Mouse (Mus musculus): ENCODE data around the gene Rfpl4b. TPM values are rescaled to one million over a fixed set of nuclear protein-coding genes. Genes with fewer than 3 reads are reported as not detected.
A peak's percentile ranks its signal among the peaks of the same experiment; 100 is the strongest.
"Not testable (repeated sequence)": the region's sequence is repeated elsewhere in the genome, so short reads cannot be mapped to it uniquely, and the experiment has no call there.

Gene Rfpl4b
- not detected in 2 replicates for polyA plus RNA-seq (2015; fragmentation: Nextera tagmentation; extraction: Ambion mirVana)

- no peak within 1 kb of the TSS for H3K9ac ChIP-seq
Observed at GRCm38 (mm10) chr10:38821679-38822078, at the start of gene Rfpl4b. Gene Rfpl4b, minus strand, starts transcription at chr10:38821779.

DNA sequence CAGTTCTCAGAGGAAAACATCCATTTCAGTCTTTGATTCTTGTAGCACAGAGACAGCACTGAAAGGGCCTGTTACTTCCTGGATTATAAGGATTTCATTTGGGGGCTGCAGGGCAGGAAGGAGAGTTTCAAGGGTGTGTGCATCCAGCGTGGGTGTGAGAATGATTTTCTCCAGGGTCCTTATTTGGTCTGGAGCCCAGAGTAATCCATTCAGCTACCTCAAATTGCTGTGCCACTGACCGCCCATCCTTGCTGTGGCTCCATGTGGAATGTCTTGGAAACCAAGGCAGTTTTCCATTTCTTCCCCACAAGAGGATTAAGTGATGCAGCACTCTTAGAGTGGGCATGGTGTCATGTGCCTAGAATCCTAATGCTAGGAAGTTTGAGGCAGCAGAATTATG is 33.6 kb upstream of the Rfpl4b start:
- Histone ChIP-seq H3K27me3 (no peaks in the 10 kb centered on the region), H3K36me3 (no peaks in the 10 kb centered on the region), H3K4me3 (no peak overlapping the region), H3K9ac (no peak overlapping the region), H3K4me2 (no peak overlapping the region), H3K4me1 (peaks cover 6% of the 10 kb centered on the region), H3K9me3 (no peaks in the 10 kb centered on the region), H3K27ac (peak overlapping the region; percentile 57; the same call in 1 of the 2 replicates)
- no peak for ATAC-seq (ENCODE audit: insufficient number of reproducible peaks, insufficient read depth, low FRiP score, low TSS enrichment, low read depth)
- 46% methylated on average over 2 of the region's 2 CpGs for WGBS

More at GRCm38 (mm10) chr10:38821679-38822078, at the start of gene Rfpl4b:
- 97% methylated on average over 3 of the region's 3 CpGs for WGBS
- ATAC-seq (ENCODE audit: insufficient number of reproducible peaks, insufficient read depth, low FRiP score, low TSS enrichment, low read depth): no peak
- H3K4me2 ChIP-seq: no peak within 1 kb of the TSS
- H3K4me3 ChIP-seq: no peak within 1 kb of the TSS
- H3K36me3 ChIP-seq: no peaks in the 10 kb centered on the region
- peaks cover 4% of the 10 kb centered on the region; the same call in 1 of the 2 replicates for H3K4me1 ChIP-seq
- H3K27me3 ChIP-seq: no peaks in the 10 kb centered on the region
- no peak within 1 kb of the TSS; the same call in 1 of the 2 replicates for H3K27ac ChIP-seq
- peaks cover 18% of the 10 kb centered on the region for H3K9me3 ChIP-seq

- H3K9me3 ChIP-seq; H3K4me1 ChIP-seq; H3K36me3 ChIP-seq; H3K4me2 ChIP-seq; H3K9ac ChIP-seq; ATAC-seq (ENCODE audit: insufficient number of reproducible peaks, insufficient read depth, low FRiP score, low TSS enrichment, low read depth); H3K4me3 ChIP-seq; H3K27me3 ChIP-seq: not testable (repeated sequence)
- peak overlapping the region; percentile 48; the same call in 1 of the 2 replicates for H3K27ac ChIP-seq
- 52% methylated on average over 5 of the region's 5 CpGs for WGBS
Observed at GRCm38 (mm10) chr10:38850006-38850405, 28.4 kb upstream of the Rfpl4b start.

DNA sequence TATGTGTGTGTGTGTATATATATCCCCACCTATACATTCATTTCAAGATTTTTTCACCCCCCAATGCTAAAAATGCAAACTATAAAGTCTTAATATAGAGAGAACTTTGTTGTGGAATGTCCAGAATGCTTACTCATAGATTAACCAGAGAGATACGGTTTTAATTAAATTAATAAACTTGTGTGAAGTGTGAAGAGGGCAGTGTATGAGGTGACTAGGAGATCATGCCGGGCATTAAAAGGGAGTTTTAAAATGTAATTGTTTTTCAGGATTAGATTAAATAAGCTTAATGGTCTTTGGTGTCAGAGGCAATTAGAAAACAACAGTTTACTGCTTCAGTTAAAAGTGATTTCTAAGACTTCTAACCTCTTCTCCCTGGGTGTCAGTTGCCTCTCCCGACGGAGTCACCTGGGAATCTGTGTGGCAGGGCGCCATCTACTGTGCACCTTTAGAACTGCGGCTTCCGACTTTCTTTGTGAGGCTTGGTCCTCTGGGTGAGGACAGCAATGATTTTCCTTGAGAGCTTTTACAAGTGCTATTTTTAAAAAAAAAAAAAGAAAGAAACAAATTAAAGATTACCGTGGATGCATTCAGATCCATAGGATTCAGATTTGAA is 27.4 kb upstream of the Rfpl4b start:
- no peak overlapping the region for H3K4me3 ChIP-seq
- WGBS: 14% methylated on average over 8 of the region's 8 CpGs
- no peaks in the 10 kb centered on the region for H3K9me3 ChIP-seq
- H3K9ac ChIP-seq: no peak overlapping the region
- H3K27ac ChIP-seq: no peak overlapping the region
- no peaks in the 10 kb centered on the region for H3K36me3 ChIP-seq
- no peaks in the 10 kb centered on the region for H3K27me3 ChIP-seq
- H3K4me2 ChIP-seq: no peak overlapping the region
- no peaks in the 10 kb centered on the region for H3K4me1 ChIP-seq
- ATAC-seq (ENCODE audit: insufficient number of reproducible peaks, insufficient read depth, low FRiP score, low TSS enrichment, low read depth): no peak

GRCm38 (mm10) chr10:38848231-38848630 is 26.7 kb upstream of the Rfpl4b start:
- WGBS: 89% methylated on average over 4 of the region's 4 CpGs
- no peak for ATAC-seq (ENCODE audit: insufficient number of reproducible peaks, insufficient read depth, low FRiP score, low TSS enrichment, low read depth)
- Histone ChIP-seq H3K4me3 (no peak overlapping the region), H3K36me3 (no peaks in the 10 kb centered on the region), H3K9ac (no peak overlapping the region), H3K4me2 (no peak overlapping the region), H3K4me1 (no peaks in the 10 kb centered on the region), H3K27ac (no peak overlapping the region), H3K9me3 (no peaks in the 10 kb centered on the region), H3K27me3 (no peaks in the 10 kb centered on the region)

- WGBS: 18% methylated on average over 1 of the region's 1 CpGs
- no peak overlapping the region for H3K4me2 ChIP-seq
- ATAC-seq (ENCODE audit: insufficient number of reproducible peaks, insufficient read depth, low FRiP score, low TSS enrichment, low read depth): no peak
- H3K36me3 ChIP-seq: no peaks in the 10 kb centered on the region
- H3K27ac ChIP-seq: peak overlapping the region; percentile 77
- H3K4me1 ChIP-seq: peaks cover 4% of the 10 kb centered on the region; the same call in 1 of the 2 replicates
- H3K9ac ChIP-seq: no peak overlapping the region
- H3K9me3 ChIP-seq: peaks cover 25% of the 10 kb centered on the region
- H3K4me3 ChIP-seq: no peak overlapping the region
- H3K27me3 ChIP-seq: no peaks in the 10 kb centered on the region
Observed at GRCm38 (mm10) chr10:38823741-38824140, 2.2 kb upstream of the Rfpl4b start.

GRCm38 (mm10) chr10:38806056-38806455 is 15.5 kb downstream of the Rfpl4b start:
- no peak overlapping the region for H3K9ac ChIP-seq
- 47% methylated on average over 2 of the region's 2 CpGs for WGBS
- H3K27me3 ChIP-seq: no peaks in the 10 kb centered on the region
- H3K4me2 ChIP-seq: no peak overlapping the region
- H3K4me1 ChIP-seq: no peaks in the 10 kb centered on the region
- no peaks in the 10 kb centered on the region for H3K9me3 ChIP-seq
- no peak overlapping the region for H3K4me3 ChIP-seq
- peak overlapping the region; percentile 3; the same call in 1 of the 2 replicates for H3K27ac ChIP-seq
- no peak for ATAC-seq (ENCODE audit: insufficient number of reproducible peaks, insufficient read depth, low FRiP score, low TSS enrichment, low read depth)
- no peaks in the 10 kb centered on the region for H3K36me3 ChIP-seq

GRCm38 (mm10) chr10:38804047-38804446 is 17.5 kb downstream of the Rfpl4b start:
- no peak overlapping the region for H3K4me2 ChIP-seq
- H3K27me3 ChIP-seq: no peaks in the 10 kb centered on the region
- no peak overlapping the region for H3K4me3 ChIP-seq
- no peak for ATAC-seq (ENCODE audit: insufficient number of reproducible peaks, insufficient read depth, low FRiP score, low TSS enrichment, low read depth)
- WGBS: 81% methylated on average over 8 of the region's 8 CpGs
- no peaks in the 10 kb centered on the region for H3K36me3 ChIP-seq
- peaks cover 3% of the 10 kb centered on the region; the same call in 1 of the 2 replicates for H3K4me1 ChIP-seq
- no peak overlapping the region for H3K9ac ChIP-seq
- H3K27ac ChIP-seq: no peak overlapping the region
- H3K9me3 ChIP-seq: no peaks in the 10 kb centered on the region

- Histone ChIP-seq H3K9ac (no peak overlapping the region), H3K4me1 (peaks cover 3% of the 10 kb centered on the region; the same call in 1 of the 2 replicates), H3K36me3 (no peaks in the 10 kb centered on the region), H3K27ac (no peak overlapping the region), H3K9me3 (no peaks in the 10 kb centered on the region), H3K4me3 (no peak overlapping the region), H3K27me3 (no peaks in the 10 kb centered on the region), H3K4me2 (no peak overlapping the region)
- ATAC-seq (ENCODE audit: insufficient number of reproducible peaks, insufficient read depth, low FRiP score, low TSS enrichment, low read depth): no peak
- 92% methylated on average over 7 of the region's 7 CpGs for WGBS
Observed at GRCm38 (mm10) chr10:38803304-38803703, 18.3 kb downstream of the Rfpl4b start.

DNA sequence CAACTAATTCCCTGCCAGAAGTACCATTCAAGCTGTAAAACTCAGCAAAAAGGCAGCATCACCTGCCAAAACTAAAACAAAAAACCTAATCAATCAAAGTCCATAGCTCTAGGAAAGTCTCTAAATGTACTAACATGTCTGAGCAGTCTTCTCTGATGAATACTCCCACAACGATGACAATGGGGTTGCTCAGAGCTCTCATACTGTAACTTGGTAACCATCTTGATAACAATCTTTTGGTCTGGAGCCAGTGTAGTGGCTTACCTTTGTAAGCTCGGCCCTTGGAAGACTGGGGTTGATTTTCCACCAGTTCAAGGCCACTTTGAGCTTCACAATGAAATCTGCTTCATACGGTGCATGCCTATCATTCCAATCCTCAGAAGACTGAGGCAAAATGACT is 33.0 kb downstream of the Rfpl4b start:
- Histone ChIP-seq H3K27me3 (no peaks in the 10 kb centered on the region), H3K9me3 (no peaks in the 10 kb centered on the region), H3K9ac (no peak overlapping the region), H3K4me3 (no peak overlapping the region), H3K4me2 (no peak overlapping the region), H3K36me3 (no peaks in the 10 kb centered on the region), H3K27ac (no peak overlapping the region), H3K4me1 (no peaks in the 10 kb centered on the region)
- no peak for ATAC-seq (ENCODE audit: insufficient number of reproducible peaks, insufficient read depth, low FRiP score, low TSS enrichment, low read depth)
- WGBS: 53% methylated on average over 3 of the region's 3 CpGs
